ENCODE assay signal across 24 mouse cellular contexts in genomic region chr12:31964074-31964473, GRCm38 (mm10). TPM values are rescaled to one million over a fixed set of nuclear protein-coding genes. Genes with fewer than 3 reads are reported as not detected.
DNase-seq lines count a peak whose midpoint lies in the region; ATAC-seq and TF ChIP-seq lines count a peak whose summit lies in the region.
"Had no signal": no experiment of that assay in that cellular context is flagged by ENCODE, and none has a peak within 500 bp of the region (broad histone marks: within the 10 kb centered on the region; RNA-seq: fewer than 3 reads in every experiment).

No protein-coding gene starts in this region.

- H3ac ChIP-seq in myocyte (ENCODE audit: control insufficient read depth, insufficient read length), result no peak overlapping the region

- H3K27ac ChIP-seq in gastrocnemius, adult 2 months, result no peak overlapping the region
- peak overlapping the region; percentile 49; the same call in 1 of the 2 replicates for H3K27ac ChIP-seq in midbrain, embryonic 14.5 days (replicated peaks; ENCODE audit: low read depth, low read length)
- no peak overlapping the region for H3K27ac ChIP-seq in midbrain, embryonic 15.5 days
- H3K27ac ChIP-seq: heart, embryonic 13.5 days; hindbrain, embryonic 15.5 days; midbrain, embryonic 10.5 days had no signal

- H3K4me2 ChIP-seq in midbrain, embryonic 14.5 days (ENCODE audit: low read length), result no peak overlapping the region
- no peak overlapping the region for H3K4me2 ChIP-seq in midbrain, embryonic 15.5 days
- H3K4me2 ChIP-seq in myocyte (ENCODE audit: low read depth), result no peak overlapping the region
- H3K4me2 ChIP-seq: heart, embryonic 13.5 days; hindbrain, embryonic 15.5 days; lung, embryonic 14.5 days had no signal

- H3K36me3 ChIP-seq in midbrain, embryonic 14.5 days (ENCODE audit: control insufficient read depth, insufficient read depth, low read length), result peaks cover 38% of the 10 kb centered on the region
- 0 out of 2 replicates have a peak, but pooled peaks cover 3% of the 10 kb centered on the region for H3K36me3 ChIP-seq in midbrain, embryonic 15.5 days (replicated peaks)
- H3K36me3 ChIP-seq in myocyte (ENCODE audit: control insufficient read depth, insufficient read depth), result peaks cover 5% of the 10 kb centered on the region
- H3K36me3 ChIP-seq: heart, embryonic 13.5 days had no signal

- H3K27me3 ChIP-seq in midbrain, embryonic 14.5 days (ENCODE audit: control insufficient read depth, insufficient read depth, low read length), result no peaks in the 10 kb centered on the region
- H3K27me3 ChIP-seq in midbrain, embryonic 15.5 days (replicated peaks), result no peaks in the 10 kb centered on the region
- H3K27me3 ChIP-seq in myocyte (ENCODE audit: control insufficient read depth, insufficient read depth, insufficient read length), result no peaks in the 10 kb centered on the region
- H3K27me3 ChIP-seq: heart, embryonic 13.5 days; hindbrain, embryonic 15.5 days; Patski had no signal

- DNase-seq in gastrocnemius, adult 2 months, result peak; percentile 18
- DNase-seq in gastrocnemius, postnatal 10 days, result no peak
- no peak for DNase-seq in midbrain, embryonic 14.5 days
- peak; percentile 43 for DNase-seq in brain, embryonic 14.5 days (ENCODE audit: low read depth)
- DNase-seq: adrenal gland, postnatal 14 days; cerebellum, adult 11-12 months; cerebellum, postnatal 14 days; embryo, embryonic 11 days; gastrocnemius, postnatal 14 days; heart, adult 18-20 months; heart, postnatal 36 days; kidney, postnatal 36 days; lung, embryonic 14.5 days; lung, postnatal 36 days; right cerebral cortex, postnatal 4 days; thymus, adult 2 months had no signal

- H3K9ac ChIP-seq in midbrain, embryonic 14.5 days (replicated peaks; ENCODE audit: low read length), result no peak overlapping the region
- no peak overlapping the region for H3K9ac ChIP-seq in midbrain, embryonic 15.5 days
- H3K9ac ChIP-seq: heart, embryonic 13.5 days; hindbrain, embryonic 15.5 days; lung, embryonic 14.5 days had no signal

- intact Hi-C loops in gastrocnemius, adult 2 months (cut with DNase I), result no loop called here

- no peak for TF ChIP-seq CTCF in gastrocnemius, adult 2 months (IDR thresholded peaks at IDR 0.05)
- no peak for TF ChIP-seq CTCF in brain, embryonic 14.5 days (IDR thresholded peaks at IDR 0.05; ENCODE audit: borderline replicate concordance, extremely low read depth, insufficient read depth, insufficient read length)

- ATAC-seq in midbrain, embryonic 14.5 days (ENCODE audit: low FRiP score, low TSS enrichment), result no peak
- no peak; the same call in 1 of the 2 replicates for ATAC-seq in midbrain, embryonic 15.5 days (replicated peaks)
- ATAC-seq in megakaryocyte progenitor cell, adult 5-6 weeks (replicated peaks; ENCODE audit: poor library complexity), result no peak
- ATAC-seq: intestine, embryonic 16.5 days; Patski had no signal

- H3K4me1 ChIP-seq in midbrain, embryonic 14.5 days (ENCODE audit: control insufficient read depth, insufficient read depth, low read length), result no peaks in the 10 kb centered on the region
- no peaks in the 10 kb centered on the region for H3K4me1 ChIP-seq in midbrain, embryonic 15.5 days
- H3K4me1 ChIP-seq: hindbrain, embryonic 15.5 days; midbrain, embryonic 10.5 days had no signal

- H3K79me2 ChIP-seq in myocyte (ENCODE audit: control insufficient read depth, insufficient read depth), result no peaks in the 10 kb centered on the region

- 80% methylated on average over 6 of the region's 6 CpGs for WGBS in midbrain, embryonic 14.5 days
- 79% methylated on average over 6 of the region's 6 CpGs for WGBS in midbrain, embryonic 15.5 days

- TF ChIP-seq POLR2A in brain, embryonic 14.5 days (IDR thresholded peaks at IDR 0.05; ENCODE audit: borderline replicate concordance, extremely low read depth, insufficient read depth, insufficient read length, poor library complexity, severe bottlenecking), result no peak
- no peak for TF ChIP-seq POLR2A in myocyte (IDR thresholded peaks at IDR 0.05; ENCODE audit: insufficient read length, low read depth)

- no peaks in the 10 kb centered on the region for H3K9me3 ChIP-seq in midbrain, embryonic 14.5 days (ENCODE audit: control insufficient read depth, low read length)
- no peaks in the 10 kb centered on the region for H3K9me3 ChIP-seq in midbrain, embryonic 15.5 days
- H3K9me3 ChIP-seq: heart, embryonic 13.5 days; hindbrain, embryonic 15.5 days; midbrain, embryonic 10.5 days had no signal

- no peak overlapping the region for H3K4me3 ChIP-seq in gastrocnemius, adult 2 months
- no peak overlapping the region for H3K4me3 ChIP-seq in midbrain, embryonic 14.5 days (replicated peaks; ENCODE audit: low read depth, low read length)
- H3K4me3 ChIP-seq in midbrain, embryonic 15.5 days, result no peak overlapping the region
- no peak overlapping the region for H3K4me3 ChIP-seq in myocyte
- H3K4me3 ChIP-seq: heart, embryonic 13.5 days; hindbrain, embryonic 15.5 days; midbrain, embryonic 10.5 days had no signal

TF ChIP-seq in myocyte, 11 proteins besides CTCF, POLR2A, EP300 and RAD21:
- no peak for TF ChIP-seq TCF3 (IDR thresholded peaks at IDR 0.05; ENCODE audit: insufficient read length, low read depth)
- TF ChIP-seq E2F4 (IDR thresholded peaks at IDR 0.05; ENCODE audit: insufficient read depth), result no peak
- TF ChIP-seq SRF (IDR thresholded peaks at IDR 0.05; ENCODE audit: control insufficient read depth, insufficient read length, low read depth), result no peak
- TF ChIP-seq USF1 (IDR thresholded peaks at IDR 0.05; ENCODE audit: low read depth), result no peak
- no peak for TF ChIP-seq TCF12 (IDR thresholded peaks at IDR 0.05; ENCODE audit: insufficient read depth, poor library complexity, severe bottlenecking)
- TF ChIP-seq CEBPB (IDR thresholded peaks at IDR 0.05; ENCODE audit: insufficient read depth, poor library complexity, severe bottlenecking), result no peak
- peak in 2 of 3 experiments; percentile 73 to 74 for TF ChIP-seq MYOD1 (IDR thresholded peaks at IDR 0.05; ENCODE audit: control insufficient read depth in 1 of 3, insufficient read length in 2 of 3, low read depth in 2 of 3)
- TF ChIP-seq MAX (IDR thresholded peaks at IDR 0.05; ENCODE audit: low read depth), result no peak

RNA-seq across cellular contexts. Expression of gene Hbp1, which starts 13.7 kb away (rescaled TPM):
- total RNA-seq in gastrocnemius, adult 2 months (2021), result 10 to 100 TPM; 60.3 to 74.6 TPM
- 10 to 100 TPM; 59.2 to 63.1 TPM for total RNA-seq in gastrocnemius, postnatal 10 days (2021)
- polyA plus RNA-seq in midbrain, embryonic 14.5 days (2014; fragmentation: Nextera tagmentation; extraction: Ambion mirVana), result 46.2 and 70.8 TPM in 2 replicates
- polyA plus RNA-seq in midbrain, embryonic 15.5 days (2015; fragmentation: Nextera tagmentation; extraction: Ambion mirVana), result 48.3 and 49.2 TPM in 2 replicates
- polyA plus RNA-seq in brain, embryonic 14.5 days (2012; rRNA removed), result 54.3 and 85.8 TPM in 2 replicates
- polyA plus RNA-seq in myocyte (2012; fragmentation: generic; extraction: Trizol), result 37.0 TPM
- 48.7 and 52.9 TPM in 2 replicates for total RNA-seq in megakaryocyte progenitor cell, adult 5-6 weeks (2015)
- 43.6 and 46.8 TPM in 2 replicates for total RNA-seq in megakaryocyte progenitor cell, adult 5-6 weeks (2017)

Comparison
In these comparisons a context has a peak if more than half of its experiments do, and no peak if none do; other contexts are left out.
1. DNase-seq: peak in gastrocnemius, adult 2 months (single experiment) and brain, embryonic 14.5 days (single experiment); none in gastrocnemius, postnatal 10 days (single experiment) and midbrain, embryonic 14.5 days (single experiment).